Mouse (Mus musculus): Measurements from ENCODE around the gene Gm42715. TPM values are rescaled to one million over a fixed set of nuclear protein-coding genes. Genes with fewer than 3 reads are reported as not detected.

Gm42715 gene
- total RNA-seq, 2 experiments from 2014 or later = 10.0 to 10.1 TPM

DNA sequence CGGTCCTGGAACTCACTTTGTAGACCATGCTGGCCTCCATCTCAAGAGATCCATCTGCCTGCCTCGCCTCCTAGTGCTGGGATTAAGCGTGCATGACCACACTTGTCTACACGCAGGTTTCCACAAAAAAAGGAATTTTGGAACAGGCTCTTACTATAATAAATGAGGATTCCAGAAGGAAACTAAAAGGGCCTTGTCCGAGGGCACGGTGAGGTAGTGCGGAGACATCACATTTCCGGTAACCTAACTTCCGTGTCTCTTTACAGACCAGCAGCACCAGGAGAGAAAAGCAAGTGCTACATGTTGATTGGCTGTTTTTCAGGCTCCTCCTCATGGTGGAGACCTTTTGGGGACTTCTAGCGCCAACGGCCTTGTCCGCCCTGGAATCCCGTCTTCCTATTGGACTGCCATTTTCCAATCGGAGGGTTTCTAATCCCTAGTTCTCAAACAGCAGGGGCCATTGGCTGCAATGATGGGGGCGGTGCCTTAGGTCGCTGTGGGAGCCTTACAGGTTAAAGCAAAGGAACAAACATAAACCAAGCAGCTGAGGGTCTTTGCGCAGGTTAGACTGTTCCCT lies 53.6 kb downstream of the Gm42715 start, which contains the start of gene Phkg2:
Gene Phkg2, plus strand, starts transcription at position 446 of the 577 bp plus-strand sequence.
- peak; percentile 90 for DNase-seq (ENCODE audit: low spot score)
- intact Hi-C loops (cut with DNase I) = no loop called here

DNA sequence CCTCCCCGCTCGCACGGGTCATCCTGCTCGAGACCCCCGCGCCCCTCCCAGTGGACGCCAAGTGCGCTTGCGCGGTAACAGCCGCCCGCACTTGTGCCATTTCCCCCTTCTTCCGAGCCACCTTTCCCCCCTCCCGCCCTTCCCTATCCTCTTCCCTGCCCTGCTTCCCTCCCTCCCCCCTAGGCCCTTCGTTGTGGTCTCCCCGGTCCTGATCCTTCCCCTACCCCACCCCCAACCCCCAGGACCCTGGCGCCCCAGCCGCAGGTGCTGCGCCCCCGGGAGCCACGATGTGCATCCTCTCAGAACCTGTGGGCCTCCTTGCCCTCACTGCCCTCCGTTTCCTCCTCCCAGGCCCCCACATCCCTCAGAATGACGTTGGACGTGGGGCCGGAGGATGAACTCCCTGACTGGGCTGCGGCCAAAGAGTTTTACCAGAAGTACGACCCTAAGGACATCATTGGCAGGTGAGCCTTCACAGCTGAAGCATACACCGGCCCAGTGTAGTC lies 54.2 kb downstream of the Gm42715 start:
- DNase-seq (ENCODE audit: low spot score) = no peak
- intact Hi-C loops (cut with DNase I) = no loop called here

DNA sequence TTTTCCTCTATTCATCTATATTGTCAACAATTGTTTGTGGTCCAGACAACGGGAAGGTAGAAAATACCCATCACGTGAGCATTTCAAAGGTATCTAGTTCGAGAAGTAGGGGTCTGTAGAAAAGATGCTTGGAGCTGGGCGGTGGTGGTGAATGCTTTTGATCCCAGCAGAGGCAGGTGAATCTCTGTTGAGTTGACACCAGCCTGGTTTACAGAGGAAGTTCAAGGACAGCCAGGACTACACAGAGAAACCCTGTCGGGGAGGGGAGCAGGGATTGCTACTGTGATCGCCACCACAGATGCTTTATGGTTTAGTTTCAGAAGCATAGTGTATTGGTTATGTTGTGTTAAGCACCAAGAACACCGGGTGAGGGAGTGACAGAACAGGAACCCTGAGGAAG lies 54.7 kb downstream of the Gm42715 start:
- DNase-seq (ENCODE audit: low spot score) = no peak
- intact Hi-C loops (cut with DNase I) = no loop called here

DNA sequence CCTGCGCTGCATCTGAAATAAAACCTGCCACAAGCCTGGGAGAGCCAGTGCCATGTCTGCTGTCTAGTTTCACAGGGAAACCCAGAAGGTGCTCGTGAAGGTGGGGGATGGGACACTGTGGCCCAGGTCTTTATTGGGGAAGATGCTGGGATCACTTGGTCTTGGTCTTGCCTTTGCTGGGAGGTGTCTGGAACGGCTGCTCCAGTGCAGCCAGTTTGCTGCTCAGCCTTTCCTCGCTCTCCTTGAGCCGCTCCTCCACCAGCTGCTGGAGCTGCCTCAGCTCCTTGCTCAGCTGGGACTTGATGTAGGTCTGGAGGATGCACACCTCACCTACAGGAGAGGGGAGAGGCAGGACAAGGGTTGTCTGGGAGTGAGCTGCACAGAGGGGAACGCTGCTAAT lies 63.9 kb downstream of the Gm42715 start:
- DNase-seq (ENCODE audit: low spot score) = no peak

DNA sequence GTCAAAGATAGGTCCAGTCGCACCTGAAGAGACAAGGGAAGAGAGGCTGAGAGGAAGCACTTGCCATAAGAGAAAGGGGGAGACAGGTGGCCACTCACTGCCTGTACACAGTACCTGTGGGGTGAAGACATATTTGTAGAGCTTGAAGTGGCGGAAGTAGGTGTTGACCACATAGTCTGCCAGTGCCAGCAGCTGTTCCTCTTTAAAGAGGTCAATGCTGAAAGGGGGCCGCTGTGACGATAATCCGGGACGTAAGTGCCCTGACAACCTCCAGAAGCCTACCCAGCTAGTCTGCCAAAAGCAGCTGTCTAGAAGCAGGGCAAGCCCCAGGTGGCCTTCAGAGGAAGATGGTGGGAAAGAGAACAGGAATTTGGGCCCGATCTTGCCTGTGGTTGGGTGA lies 65.6 kb downstream of the Gm42715 start:
- intact Hi-C loops (cut with DNase I) = loop anchor here (5.0 kb wide), 2 partner anchors 73 to 132 kb away; partner anchors contain the start of gene Srcap
- no peak for DNase-seq (ENCODE audit: low spot score)

More for the DNA sequence above, 63.9 kb downstream of the Gm42715 start:
- intact Hi-C loops (cut with DNase I) = no loop called here

DNA sequence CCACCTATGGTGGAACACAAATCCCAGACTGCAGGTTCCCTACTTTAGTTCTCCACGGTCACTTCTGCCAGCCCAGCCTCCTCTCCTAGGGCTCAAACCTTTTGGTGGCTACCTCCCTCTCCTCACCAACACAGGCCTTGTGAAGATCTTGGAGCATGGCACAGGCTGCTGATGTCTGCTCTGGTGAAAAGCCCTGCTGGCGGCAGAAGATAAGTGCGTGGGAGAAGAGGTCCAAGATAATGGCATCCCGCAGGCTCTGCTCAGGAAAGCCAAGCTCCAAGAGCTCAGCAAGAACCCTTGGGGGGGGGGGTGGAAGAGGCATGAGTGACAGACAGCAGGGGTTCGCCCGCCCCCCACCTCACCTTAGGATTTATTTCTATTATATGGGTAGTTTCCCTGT lies 66.8 kb downstream of the Gm42715 start:
- DNase-seq (ENCODE audit: low spot score) = no peak
- intact Hi-C loops (cut with DNase I) = loop anchor here (5.0 kb wide), 2 partner anchors 74 to 131 kb away; partner anchors contain the start of gene Srcap

DNA sequence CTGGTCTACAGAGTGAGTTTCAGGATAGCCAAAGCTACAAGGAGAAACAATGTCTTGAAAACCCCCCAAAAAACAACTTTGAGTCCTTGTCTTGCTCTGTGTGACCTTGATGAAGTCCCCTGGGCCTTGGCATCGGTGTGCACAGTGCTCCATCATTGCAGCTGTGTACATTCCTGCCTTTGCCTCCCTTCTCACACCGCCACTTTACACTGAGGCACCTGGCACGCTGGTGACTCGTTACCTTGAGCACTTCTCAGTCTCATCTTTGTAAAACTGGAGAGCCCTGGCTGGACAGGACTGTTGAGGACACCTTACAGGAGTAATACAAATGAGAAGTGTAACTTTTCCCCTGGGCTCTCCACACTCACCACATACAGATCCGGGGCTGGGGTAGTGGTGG lies 67.8 kb downstream of the Gm42715 start:
- intact Hi-C loops (cut with DNase I) = loop anchor here (5.0 kb wide), 2 partner anchors 75 to 130 kb away; partner anchors contain the start of gene Srcap

DNA sequence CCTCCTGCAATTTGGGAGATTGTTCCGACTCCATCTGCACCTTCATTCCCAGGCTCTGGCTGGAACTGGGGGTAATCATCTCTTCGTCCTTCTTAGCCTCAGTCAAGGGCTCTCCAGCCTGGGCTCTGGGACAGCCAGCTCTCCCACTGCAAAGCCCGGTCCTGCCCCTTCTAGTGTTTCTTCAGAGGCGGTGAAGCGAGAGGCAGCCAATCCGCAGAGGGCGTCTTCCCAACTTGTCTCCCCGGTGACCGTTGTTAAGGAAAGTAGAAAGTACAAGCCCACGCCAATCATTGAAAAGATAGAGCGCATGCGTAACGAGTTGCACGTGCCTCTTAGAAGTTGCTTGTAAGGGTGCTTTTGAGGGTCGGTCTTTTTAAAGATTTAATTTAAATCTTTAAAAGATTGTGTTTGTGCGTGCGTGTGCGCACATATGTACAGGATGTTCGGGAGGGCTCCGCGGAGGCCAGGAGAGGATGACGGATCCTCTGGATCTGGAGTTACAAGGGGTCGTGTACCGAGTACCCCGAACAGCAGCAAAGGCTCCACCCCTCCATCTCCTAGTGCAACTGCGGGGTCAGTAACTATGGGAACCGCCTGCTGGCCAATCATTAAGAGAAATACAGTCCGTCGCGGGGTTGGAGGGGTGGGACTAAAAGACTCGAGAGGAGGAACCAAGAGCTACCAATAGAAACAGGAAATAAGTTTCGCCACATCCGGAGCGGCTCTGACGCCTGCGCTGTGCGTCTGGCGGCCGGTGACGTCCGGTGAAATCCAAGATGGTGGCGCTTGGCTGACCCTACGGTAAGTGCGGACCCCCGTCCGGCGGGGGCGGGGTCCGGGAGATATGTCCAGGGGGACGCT lies 68.9 kb downstream of the Gm42715 start, which contains the start of the genes Ccdc189 and Rnf40:
Gene Ccdc189, minus strand, starts transcription at position 585 of the 861 bp plus-strand sequence.
Gene Rnf40, plus strand, starts transcription at position 757 of the 861 bp plus-strand sequence.
- intact Hi-C loops (cut with DNase I) = loop anchor here (5.0 kb wide), 2 partner anchors 76 to 129 kb away; partner anchors contain the start of gene Srcap
- DNase-seq (ENCODE audit: low spot score) = peak; percentile 94

More for the DNA sequence above, 67.8 kb downstream of the Gm42715 start:
- DNase-seq (ENCODE audit: low spot score) = no peak

DNA sequence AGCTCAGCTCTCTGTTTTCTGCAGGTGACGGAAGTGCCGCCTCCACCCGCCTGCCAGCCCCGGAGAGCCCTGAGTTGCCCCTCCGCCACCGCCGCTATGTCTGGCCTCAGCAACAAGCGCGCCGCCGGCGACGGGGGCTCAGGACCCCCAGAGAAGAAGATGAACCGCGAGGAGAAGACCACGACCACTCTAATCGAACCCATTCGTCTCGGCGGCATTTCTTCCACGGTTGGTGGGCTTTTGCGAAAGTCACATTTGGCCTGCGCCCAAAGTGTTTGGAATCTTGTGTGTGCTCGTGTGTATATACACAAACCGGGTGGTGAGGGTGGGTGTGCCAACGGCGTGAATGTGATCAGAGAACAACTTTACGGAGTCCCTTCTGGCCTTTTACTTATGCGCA lies 69.5 kb downstream of the Gm42715 start:
- intact Hi-C loops (cut with DNase I) = loop anchor here (5.0 kb wide), 2 partner anchors 77 to 128 kb away; partner anchors contain the start of gene Srcap
- DNase-seq (ENCODE audit: low spot score) = no peak

DNA sequence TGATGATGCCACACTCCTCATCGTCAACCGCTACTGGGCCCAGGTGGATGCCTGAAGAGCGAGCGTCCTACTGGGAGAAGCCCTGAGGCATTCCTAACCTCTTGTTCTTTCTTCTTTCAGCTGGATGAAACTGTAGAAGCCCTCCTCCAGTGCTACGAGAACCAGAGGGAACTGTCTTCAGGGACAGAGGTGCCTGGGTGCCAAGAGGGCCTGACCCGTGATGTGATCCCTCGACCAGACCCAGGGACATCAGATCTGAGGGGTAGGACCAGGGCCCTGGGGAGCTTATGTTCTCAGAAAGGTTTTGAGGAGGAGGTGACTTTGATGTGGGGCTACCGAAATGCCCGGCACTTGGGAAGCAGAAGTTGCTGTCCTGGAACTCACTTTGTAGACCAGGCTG lies 70.3 kb downstream of the Gm42715 start:
- intact Hi-C loops (cut with DNase I) = loop anchor here (5.0 kb wide), 2 partner anchors 77 to 128 kb away; partner anchors contain the start of gene Srcap

DNA sequence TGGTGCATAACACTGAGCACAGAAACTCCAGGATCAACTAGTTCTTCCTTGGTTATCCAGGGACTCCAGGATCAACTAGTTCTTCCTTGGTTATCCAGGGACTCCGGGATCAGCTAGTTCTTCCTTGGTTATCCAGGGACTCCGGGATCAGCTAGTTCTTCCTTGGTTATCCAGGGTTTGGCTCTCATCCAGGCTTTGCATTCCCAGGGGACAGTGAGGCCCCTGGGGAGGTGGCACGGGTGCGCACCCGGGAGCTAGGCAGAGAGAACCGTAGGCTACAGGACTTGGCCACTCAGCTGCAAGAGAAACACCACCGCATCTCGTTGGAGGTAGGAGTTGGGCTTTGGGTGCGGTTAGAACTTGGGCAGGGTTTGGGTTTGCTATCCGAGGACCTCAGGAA lies 71.7 kb downstream of the Gm42715 start:
- intact Hi-C loops (cut with DNase I) = no loop called here
- DNase-seq (ENCODE audit: low spot score) = no peak

More for the DNA sequence above, 70.3 kb downstream of the Gm42715 start:
- DNase-seq (ENCODE audit: low spot score) = no peak

DNA sequence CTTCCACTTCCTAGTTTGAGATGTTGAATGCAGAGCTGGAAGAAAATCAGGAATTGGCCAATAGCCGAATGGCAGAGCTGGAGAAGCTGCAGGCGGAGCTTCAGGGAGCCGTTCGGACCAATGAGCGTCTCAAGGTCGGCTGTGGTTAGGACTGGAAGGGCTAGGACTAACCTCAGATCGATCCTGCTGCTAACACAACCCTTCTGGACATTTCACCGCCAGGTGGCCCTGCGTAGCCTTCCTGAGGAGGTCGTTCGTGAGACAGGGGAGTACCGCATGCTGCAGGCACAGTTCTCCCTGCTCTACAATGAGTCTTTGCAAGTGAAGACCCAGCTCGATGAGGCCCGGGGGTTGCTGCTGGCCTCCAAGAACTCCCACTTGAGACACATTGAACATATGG lies 73.2 kb downstream of the Gm42715 start:
- DNase-seq (ENCODE audit: low spot score) = no peak
- intact Hi-C loops (cut with DNase I) = no loop called here

DNA sequence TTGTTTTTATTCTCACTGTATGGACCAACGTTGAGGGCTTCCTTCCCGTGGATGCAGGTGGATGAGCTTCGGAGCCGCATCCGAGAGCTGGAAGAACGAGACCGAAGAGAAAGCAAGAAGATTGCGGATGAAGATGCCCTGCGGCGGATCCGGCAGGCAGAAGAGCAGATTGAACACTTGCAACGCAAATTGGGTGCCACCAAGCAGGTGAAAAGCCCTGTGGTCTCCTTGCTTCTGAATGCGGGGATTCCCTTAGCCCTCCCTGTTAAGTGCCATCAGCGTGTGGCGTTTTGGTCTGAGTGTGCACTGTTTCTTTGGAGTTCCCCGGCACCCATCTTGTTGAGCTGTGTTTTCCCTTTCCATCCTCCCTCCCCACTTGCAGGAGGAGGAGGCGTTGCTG lies 77.4 kb downstream of the Gm42715 start:
- DNase-seq (ENCODE audit: low spot score) = no peak
- intact Hi-C loops (cut with DNase I) = no loop called here

DNA sequence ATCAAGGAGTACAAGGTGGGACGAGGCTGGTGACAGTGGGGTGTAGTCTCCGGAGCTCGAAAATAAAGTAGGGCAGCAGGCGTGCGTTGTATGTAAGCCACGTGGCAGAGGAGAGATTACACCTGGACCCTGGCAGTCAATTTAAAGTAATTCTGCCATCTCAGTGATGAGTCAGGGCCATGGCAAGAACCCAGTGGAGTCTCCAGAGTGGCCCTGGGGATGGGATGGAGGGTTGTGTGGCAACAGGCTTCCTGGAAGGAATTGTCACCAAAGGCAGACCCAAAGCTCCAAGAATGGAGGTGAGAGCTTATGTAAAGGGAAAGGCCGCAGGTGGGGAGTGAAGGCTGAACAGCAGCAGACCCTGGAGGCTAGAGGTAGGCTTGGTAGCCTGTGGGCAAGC lies 81.2 kb downstream of the Gm42715 start:
- intact Hi-C loops (cut with DNase I) = no loop called here
- DNase-seq (ENCODE audit: low spot score) = no peak

DNA sequence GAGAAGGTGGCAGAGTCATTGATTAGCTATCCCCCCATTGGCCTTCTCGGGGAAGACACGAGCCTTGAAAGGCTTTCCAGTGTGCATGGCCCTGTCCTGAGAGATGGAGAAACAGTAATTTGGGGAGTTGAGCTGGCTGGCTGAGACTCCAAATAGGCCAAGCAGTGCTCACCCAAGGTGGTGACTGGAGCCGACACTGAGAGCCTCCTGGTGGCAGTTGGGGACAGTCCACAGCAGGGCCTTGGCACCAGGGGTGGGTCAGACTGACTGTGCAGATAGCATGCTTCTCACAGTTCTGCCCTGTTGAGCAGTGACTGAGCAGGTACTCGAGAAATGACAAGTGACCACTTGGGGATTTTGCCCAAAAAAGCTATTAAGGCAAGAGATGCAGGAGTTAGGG lies 82.4 kb downstream of the Gm42715 start:
- no peak for DNase-seq (ENCODE audit: low spot score)
- intact Hi-C loops (cut with DNase I) = no loop called here

DNA sequence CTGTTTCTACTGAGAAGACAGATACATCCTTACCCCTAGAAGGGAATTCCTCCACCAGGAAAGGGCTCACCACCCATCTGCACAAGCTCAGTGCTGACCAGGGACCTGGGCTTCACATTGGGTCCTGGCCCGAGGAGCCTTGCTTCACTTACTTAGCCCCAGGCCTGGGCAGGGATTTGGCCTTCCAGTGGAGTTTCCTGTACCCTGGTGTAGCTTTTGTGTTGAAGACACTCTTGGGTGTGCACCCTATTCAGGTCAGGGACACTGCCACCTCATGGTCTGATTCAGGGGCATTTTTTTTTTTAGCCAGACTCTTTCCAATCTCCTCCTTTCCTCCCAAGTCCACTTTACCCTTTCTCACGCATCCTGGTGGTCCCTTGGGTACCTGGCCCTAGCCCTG lies 83.5 kb downstream of the Gm42715 start:
- no peak for DNase-seq (ENCODE audit: low spot score)
- intact Hi-C loops (cut with DNase I) = no loop called here

DNA sequence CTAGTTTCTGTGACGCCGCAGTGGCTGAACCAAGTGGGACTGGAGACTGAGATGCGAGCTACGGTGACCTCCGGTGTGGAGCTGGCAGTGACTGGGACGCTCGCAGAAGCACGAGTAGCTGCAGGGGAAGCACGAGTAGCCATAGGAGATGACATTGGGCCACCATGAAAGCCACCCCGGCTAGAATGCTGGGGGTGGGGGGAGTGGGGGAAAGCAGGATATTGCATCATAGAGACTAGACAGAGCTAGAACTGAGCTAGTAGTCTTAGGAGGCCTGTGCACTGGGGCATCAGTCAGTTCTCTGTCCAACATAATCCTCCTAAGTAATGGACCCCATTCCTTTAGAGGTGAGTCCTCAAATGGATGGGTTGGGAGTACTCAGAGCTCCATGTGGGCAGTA lies 84.9 kb downstream of the Gm42715 start:
- DNase-seq (ENCODE audit: low spot score) = no peak
- intact Hi-C loops (cut with DNase I) = no loop called here

DNA sequence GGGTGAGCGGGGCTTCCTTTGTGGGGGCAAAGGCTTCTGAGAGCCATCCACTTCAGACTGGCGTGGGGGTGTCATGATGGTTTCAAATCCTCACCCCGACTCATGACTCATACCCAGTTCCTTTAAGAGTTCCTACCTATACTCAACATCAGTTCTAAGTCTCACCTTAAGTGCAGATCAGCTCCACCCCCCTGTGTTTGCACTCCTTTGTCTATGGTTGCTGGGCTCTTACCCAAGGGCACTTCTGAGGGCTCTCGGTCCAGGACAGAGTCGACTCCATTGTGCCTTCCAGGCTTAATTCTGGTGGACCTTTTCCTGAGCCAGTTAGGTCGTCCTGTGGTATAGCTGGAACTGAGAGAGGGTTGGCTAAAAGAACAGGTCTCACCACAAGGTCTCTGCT lies 87.8 kb downstream of the Gm42715 start:
- intact Hi-C loops (cut with DNase I) = no loop called here
- no peak for DNase-seq (ENCODE audit: low spot score)

DNA sequence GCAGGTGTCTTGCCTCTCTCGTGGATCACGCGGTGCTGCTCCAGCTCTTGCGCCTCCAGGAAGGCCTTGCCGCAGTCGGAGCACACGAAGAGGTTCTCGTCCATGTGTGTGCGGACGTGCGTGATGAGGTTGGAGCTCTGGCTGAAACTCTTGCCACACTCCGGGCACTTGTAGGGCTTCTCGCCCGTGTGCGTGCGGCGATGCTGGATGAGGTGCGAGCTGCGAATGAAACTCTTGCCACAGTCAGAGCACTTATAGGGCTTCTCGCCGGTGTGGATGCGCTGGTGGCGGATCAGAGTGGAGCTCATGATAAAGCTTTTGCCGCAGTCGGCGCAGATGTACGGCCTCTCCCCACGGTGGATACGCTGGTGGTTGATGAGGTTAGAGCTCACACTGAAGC lies 91.6 kb downstream of the Gm42715 start:
- DNase-seq (ENCODE audit: low spot score) = no peak
- intact Hi-C loops (cut with DNase I) = loop anchor here (2.0 kb wide), 1 partner anchor 28 kb away; no protein-coding TSS in a partner anchor

DNA sequence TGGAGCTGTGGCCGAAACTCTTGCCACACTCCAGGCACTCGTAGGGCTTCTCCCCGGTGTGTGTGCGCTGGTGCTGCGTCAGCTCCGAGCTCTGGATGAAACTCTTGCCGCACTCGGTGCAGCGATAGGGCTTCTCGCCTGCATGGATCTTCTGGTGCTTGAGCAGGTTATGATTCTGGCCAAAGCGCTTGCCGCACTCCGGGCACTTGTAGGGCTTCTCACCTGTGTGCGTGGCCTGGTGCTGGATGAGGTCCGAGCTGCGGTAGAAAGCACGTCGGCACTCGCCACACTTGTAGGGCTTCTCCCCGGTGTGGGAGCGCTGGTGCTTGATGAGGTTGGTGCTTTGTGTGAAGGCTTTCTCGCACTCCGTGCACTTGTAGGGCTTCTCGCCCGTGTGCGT lies 92.2 kb downstream of the Gm42715 start:
- intact Hi-C loops (cut with DNase I) = loop anchor here (2.0 kb wide), 1 partner anchor 27 kb away; no protein-coding TSS in a partner anchor
- no peak for DNase-seq (ENCODE audit: low spot score)

Measured in heart, postnatal 25 days (tissue).